Mouse (Mus musculus) fat pad, adult 2 months (tissue): ENCODE results near the gene Parp14.

Experiments used
- DNase-seq: peaks from one replicate; pipeline ENCODE4 v3.0.0-alpha.2; 2011; ENCODE audit warnings: low read depth, low spot score; ENCODE audit errors: extremely low read depth

The Parp14 gene

GRCm38 (mm10) chr16:35788330-35788729 lies 83.0 kb downstream of the Parp14 start:
- DNase-seq, result no peak

GRCm38 (mm10) chr16:35787568-35788189 lies 83.7 kb downstream of the Parp14 start:
- no peak for DNase-seq

- no peak for DNase-seq
Observed at GRCm38 (mm10) chr16:35787163-35787562, 84.2 kb downstream of the Parp14 start.

GRCm38 (mm10) chr16:35784134-35784725 lies 87.1 kb downstream of the Parp14 start:
- DNase-seq, result no peak

GRCm38 (mm10) chr16:35783207-35783573 lies 88.2 kb downstream of the Parp14 start:
- no peak for DNase-seq
